Mouse (Mus musculus): ENCODE results near the gene Htr6. TPM values are rescaled to one million over a fixed set of nuclear protein-coding genes. Genes with fewer than 3 reads are reported as not detected.

Gene Htr6
- total RNA-seq, 2 experiments from 2014 or later: not detected

- no peak for ATAC-seq (ENCODE audit: poor library complexity, severe bottlenecking)
These were observed 22.6 kb downstream of the Htr6 start for GRCm38 (mm10) chr4:139052796-139053195.

- ATAC-seq (ENCODE audit: poor library complexity, severe bottlenecking): no peak
These were observed 26.9 kb downstream of the Htr6 start for GRCm38 (mm10) chr4:139048518-139048917.

- no peak for ATAC-seq (ENCODE audit: poor library complexity, severe bottlenecking)
These were observed 29.0 kb downstream of the Htr6 start for GRCm38 (mm10) chr4:139046354-139046753.

- no peak for ATAC-seq (ENCODE audit: poor library complexity, severe bottlenecking)
These were observed 30.8 kb downstream of the Htr6 start for GRCm38 (mm10) chr4:139044566-139044965.

GRCm38 (mm10) chr4:139043600-139043999, 31.8 kb downstream of the Htr6 start:
- peak; percentile 75 for ATAC-seq (ENCODE audit: poor library complexity, severe bottlenecking)

GRCm38 (mm10) chr4:139042611-139043010, 32.8 kb downstream of the Htr6 start:
- no peak for ATAC-seq (ENCODE audit: poor library complexity, severe bottlenecking)

- ATAC-seq (ENCODE audit: poor library complexity, severe bottlenecking): no peak
These were observed 35.1 kb downstream of the Htr6 start for GRCm38 (mm10) chr4:139040084-139040839.

- ATAC-seq (ENCODE audit: poor library complexity, severe bottlenecking): no peak
These were observed 37.4 kb downstream of the Htr6 start for GRCm38 (mm10) chr4:139037795-139038607.

- ATAC-seq (ENCODE audit: poor library complexity, severe bottlenecking): no peak
These were observed 39.6 kb downstream of the Htr6 start for GRCm38 (mm10) chr4:139035799-139036198.

GRCm38 (mm10) chr4:139034942-139035341, 40.4 kb downstream of the Htr6 start:
- ATAC-seq (ENCODE audit: poor library complexity, severe bottlenecking): no peak

- ATAC-seq (ENCODE audit: poor library complexity, severe bottlenecking): no peak
These were observed 40.8 kb downstream of the Htr6 start for GRCm38 (mm10) chr4:139034540-139034939.

GRCm38 (mm10) chr4:139034010-139034367, 41.4 kb downstream of the Htr6 start:
- ATAC-seq (ENCODE audit: poor library complexity, severe bottlenecking): no peak

- ATAC-seq (ENCODE audit: poor library complexity, severe bottlenecking): no peak
These were observed 41.9 kb downstream of the Htr6 start for GRCm38 (mm10) chr4:139033263-139034009.

GRCm38 (mm10) chr4:139032521-139032920, 42.8 kb downstream of the Htr6 start:
- ATAC-seq (ENCODE audit: poor library complexity, severe bottlenecking): no peak

- no peak for ATAC-seq (ENCODE audit: poor library complexity, severe bottlenecking)
These were observed 44.7 kb downstream of the Htr6 start for GRCm38 (mm10) chr4:139030675-139031074.

- no peak for ATAC-seq (ENCODE audit: poor library complexity, severe bottlenecking)
These were observed 51.0 kb downstream of the Htr6 start for GRCm38 (mm10) chr4:139024379-139024778.

- no peak for ATAC-seq (ENCODE audit: poor library complexity, severe bottlenecking)
These were observed 55.0 kb downstream of the Htr6 start for GRCm38 (mm10) chr4:139020385-139020784.

GRCm38 (mm10) chr4:139019413-139019812, 56.0 kb downstream of the Htr6 start:
- ATAC-seq (ENCODE audit: poor library complexity, severe bottlenecking): no peak

- ATAC-seq (ENCODE audit: poor library complexity, severe bottlenecking): no peak
These were observed 56.4 kb downstream of the Htr6 start for GRCm38 (mm10) chr4:139018976-139019375.

- no peak for ATAC-seq (ENCODE audit: poor library complexity, severe bottlenecking)
These were observed 57.0 kb downstream of the Htr6 start for GRCm38 (mm10) chr4:139018388-139018787.

GRCm38 (mm10) chr4:139014793-139015192, 60.6 kb downstream of the Htr6 start:
- no peak for ATAC-seq (ENCODE audit: poor library complexity, severe bottlenecking)
